Mouse (Mus musculus) midbrain, embryonic 15.5 days (tissue): ENCODE measurements around the gene Nt5c1b. TPM values are rescaled to one million over a fixed set of nuclear protein-coding genes. Genes with fewer than 3 reads are reported as not detected.

Source experiments
- ATAC-seq: fragments of 200-750 bp; cut with Nextera tagmentation; replicated peaks from 2 replicates; pipeline ENCODE4 v1.8.0; 2017; ENCODE audit warnings: moderate TSS enrichment
- H3K27ac ChIP-seq: fragments of 300-500 bp; sonication (generic); 2 replicates; pipeline ENCODE4 v1.5.1; 2015; ENCODE audit warnings: mild to moderate bottlenecking, inconsistent platforms
- H3K27me3 ChIP-seq: fragments of 300-500 bp; sonication (generic); replicated peaks from 2 replicates; pipeline ENCODE4 v1.6.1; 2015; ENCODE audit warnings: inconsistent platforms
- H3K36me3 ChIP-seq: fragments of 300-500 bp; sonication (generic); replicated peaks from 2 replicates; pipeline ENCODE4 v1.6.1; 2015; ENCODE audit warnings: inconsistent platforms
- H3K4me1 ChIP-seq: fragments of 300-500 bp; sonication (generic); 2 replicates; pipeline ENCODE4 v1.6.1; 2015; ENCODE audit warnings: inconsistent platforms
- H3K4me2 ChIP-seq: fragments of 300-500 bp; sonication (generic); 2 replicates; pipeline ENCODE4 v1.6.1; 2015; ENCODE audit warnings: inconsistent platforms, mild to moderate bottlenecking, moderate library complexity
- H3K4me3 ChIP-seq: fragments of 300-500 bp; sonication (generic); 2 replicates; pipeline ENCODE4 v1.5.1; 2015; ENCODE audit warnings: mild to moderate bottlenecking, inconsistent platforms
- H3K9ac ChIP-seq: fragments of 300-500 bp; sonication (generic); 2 replicates; pipeline ENCODE4 v1.6.1; 2015; ENCODE audit warnings: mild to moderate bottlenecking, inconsistent platforms
- H3K9me3 ChIP-seq: fragments of 300-500 bp; sonication (generic); 2 replicates; pipeline ENCODE4 v1.6.1; 2016; ENCODE audit warnings: inconsistent platforms
- WGBS: fragments of 180-500 bp; shearing (Covaris S2); methylation state at CpG from one replicate; pipeline ENCODE4 v1.1.7; 2015; ENCODE audit warnings: mixed read lengths; 5-methylcytosine and 5-hydroxymethylcytosine counted together
- polyA plus RNA-seq: library from polyadenylated mRNA; unstranded; fragments of >200 nt; fragmentation: Nextera tagmentation; extraction: Ambion mirVana; gene quantifications from 2 replicates; pipeline ENCODE4 v1.2.1, GENCODE M21; 2015

Gene Nt5c1b
- polyA plus RNA-seq: 0.13 TPM in 1 of 2 replicates, not detected in the other

GRCm38 (mm10) chr12:10369673-10370072 lies at the start of gene Nt5c1b:
Gene Nt5c1b, plus strand, starts transcription at chr12:10369973.
- H3K36me3 ChIP-seq: no peaks in the 10 kb centered on the region
- no peak within 1 kb of the TSS for H3K4me3 ChIP-seq
- no peak within 1 kb of the TSS for H3K9ac ChIP-seq
- no peaks in the 10 kb centered on the region for H3K9me3 ChIP-seq
- H3K4me1 ChIP-seq: no peaks in the 10 kb centered on the region
- ATAC-seq: no peak
- H3K27me3 ChIP-seq: no peaks in the 10 kb centered on the region
- no peak within 1 kb of the TSS for H3K27ac ChIP-seq
- no peak within 1 kb of the TSS for H3K4me2 ChIP-seq
- WGBS: 83% methylated on average over 3 of the region's 3 CpGs

- WGBS: 90% methylated on average over 10 of the region's 10 CpGs
- Histone ChIP-seq H3K27ac (no peak overlapping the region), H3K27me3 (no peaks in the 10 kb centered on the region), H3K9me3 (no peaks in the 10 kb centered on the region), H3K4me3 (no peak overlapping the region), H3K4me2 (no peak overlapping the region), H3K36me3 (no peaks in the 10 kb centered on the region), H3K9ac (no peak overlapping the region), H3K4me1 (no peaks in the 10 kb centered on the region)
- no peak for ATAC-seq
These were observed 42.1 kb upstream of the Nt5c1b start for GRCm38 (mm10) chr12:10327651-10328050.

GRCm38 (mm10) chr12:10329460-10329859 lies 40.3 kb upstream of the Nt5c1b start:
- Histone ChIP-seq H3K4me2 (no peak overlapping the region), H3K4me3 (no peak overlapping the region), H3K36me3 (no peaks in the 10 kb centered on the region), H3K9ac (no peak overlapping the region), H3K27me3 (no peaks in the 10 kb centered on the region), H3K27ac (no peak overlapping the region), H3K4me1 (no peaks in the 10 kb centered on the region), H3K9me3 (no peaks in the 10 kb centered on the region)
- WGBS: 98% methylated on average over 2 of the region's 2 CpGs
- no peak for ATAC-seq

GRCm38 (mm10) chr12:10340604-10341003 lies 29.2 kb upstream of the Nt5c1b start:
- H3K36me3 ChIP-seq: no peaks in the 10 kb centered on the region
- H3K9ac ChIP-seq: no peak overlapping the region
- H3K4me3 ChIP-seq: no peak overlapping the region
- no peaks in the 10 kb centered on the region for H3K9me3 ChIP-seq
- no peaks in the 10 kb centered on the region for H3K27me3 ChIP-seq
- ATAC-seq: no peak
- H3K27ac ChIP-seq: no peak overlapping the region
- WGBS: 90% methylated on average over 5 of the region's 5 CpGs
- no peak overlapping the region for H3K4me2 ChIP-seq
- H3K4me1 ChIP-seq: no peaks in the 10 kb centered on the region

- 41% methylated on average over 3 of the region's 3 CpGs for WGBS
- ATAC-seq: no peak
- no peak overlapping the region for H3K27ac ChIP-seq
These were observed 19.1 kb upstream of the Nt5c1b start for GRCm38 (mm10) chr12:10350706-10351105.

GRCm38 (mm10) chr12:10357756-10358155 lies 12.0 kb upstream of the Nt5c1b start:
- H3K9ac ChIP-seq: no peak overlapping the region
- H3K4me2 ChIP-seq: no peak overlapping the region
- no peaks in the 10 kb centered on the region for H3K4me1 ChIP-seq
- no peak overlapping the region for H3K27ac ChIP-seq
- no peak for ATAC-seq
- H3K4me3 ChIP-seq: no peak overlapping the region
- 71% methylated on average over 6 of the region's 6 CpGs for WGBS
- H3K27me3 ChIP-seq: no peaks in the 10 kb centered on the region
- no peaks in the 10 kb centered on the region for H3K9me3 ChIP-seq
- no peaks in the 10 kb centered on the region for H3K36me3 ChIP-seq

More at GRCm38 (mm10) chr12:10350706-10351105, 19.1 kb upstream of the Nt5c1b start:
- H3K4me3 ChIP-seq: no peak overlapping the region
- H3K9ac ChIP-seq: no peak overlapping the region
- H3K36me3 ChIP-seq: no peaks in the 10 kb centered on the region
- no peaks in the 10 kb centered on the region for H3K4me1 ChIP-seq
- H3K9me3 ChIP-seq: no peaks in the 10 kb centered on the region
- no peak overlapping the region for H3K4me2 ChIP-seq
- no peaks in the 10 kb centered on the region for H3K27me3 ChIP-seq

GRCm38 (mm10) chr12:10390671-10391441 lies 21.1 kb downstream of the Nt5c1b start, which contains the start of gene Rdh14:
Gene Rdh14, plus strand, starts transcription at chr12:10390772.
- H3K4me2 ChIP-seq: peak within 1 kb of the TSS; percentile 64
- H3K9ac ChIP-seq: peak within 1 kb of the TSS; percentile 97
- peaks cover 12% of the 10 kb centered on the region for H3K4me1 ChIP-seq
- no peaks in the 10 kb centered on the region for H3K27me3 ChIP-seq
- H3K27ac ChIP-seq: peak within 1 kb of the TSS; percentile 93
- peaks cover 5% of the 10 kb centered on the region; the same call in 1 of the 2 replicates for H3K36me3 ChIP-seq
- WGBS: under 1% methylated on average over 53 of the region's 53 CpGs
- peak within 1 kb of the TSS; percentile 94 for H3K4me3 ChIP-seq
- H3K9me3 ChIP-seq: no peaks in the 10 kb centered on the region
- ATAC-seq: peak; percentile 100

GRCm38 (mm10) chr12:10400788-10401187 lies 31.0 kb downstream of the Nt5c1b start:
- 57% methylated on average over 1 of the region's 1 CpGs for WGBS
- H3K9me3 ChIP-seq: no peaks in the 10 kb centered on the region
- ATAC-seq: no peak
- H3K27me3 ChIP-seq: no peaks in the 10 kb centered on the region
- H3K4me1 ChIP-seq: no peaks in the 10 kb centered on the region
- no peak overlapping the region for H3K9ac ChIP-seq
- H3K4me3 ChIP-seq: no peak overlapping the region
- H3K4me2 ChIP-seq: no peak overlapping the region
- H3K27ac ChIP-seq: no peak overlapping the region
- no peaks in the 10 kb centered on the region for H3K36me3 ChIP-seq

GRCm38 (mm10) chr12:10402421-10403115 lies 32.8 kb downstream of the Nt5c1b start:
- no peaks in the 10 kb centered on the region for H3K27me3 ChIP-seq
- no peaks in the 10 kb centered on the region for H3K4me1 ChIP-seq
- WGBS: 86% methylated on average over 9 of the region's 9 CpGs

GRCm38 (mm10) chr12:10410511-10411179 lies 40.9 kb downstream of the Nt5c1b start:
- Histone ChIP-seq H3K36me3 (no peaks in the 10 kb centered on the region), H3K27me3 (no peaks in the 10 kb centered on the region), H3K4me3 (no peak overlapping the region), H3K4me1 (no peaks in the 10 kb centered on the region), H3K4me2 (no peak overlapping the region), H3K9ac (no peak overlapping the region), H3K27ac (no peak overlapping the region), H3K9me3 (no peaks in the 10 kb centered on the region)
- ATAC-seq: no peak
- WGBS: 92% methylated on average over 3 of the region's 3 CpGs

More at GRCm38 (mm10) chr12:10402421-10403115, 32.8 kb downstream of the Nt5c1b start:
- H3K27ac ChIP-seq: no peak overlapping the region
- no peak overlapping the region for H3K4me2 ChIP-seq
- H3K9me3 ChIP-seq: no peaks in the 10 kb centered on the region
- ATAC-seq: no peak
- H3K4me3 ChIP-seq: no peak overlapping the region
- no peaks in the 10 kb centered on the region for H3K36me3 ChIP-seq
- no peak overlapping the region for H3K9ac ChIP-seq

- Histone ChIP-seq H3K9me3 (no peaks in the 10 kb centered on the region), H3K27ac (no peak overlapping the region), H3K27me3 (no peaks in the 10 kb centered on the region), H3K36me3 (no peaks in the 10 kb centered on the region), H3K4me2 (no peak overlapping the region), H3K9ac (no peak overlapping the region), H3K4me1 (no peaks in the 10 kb centered on the region), H3K4me3 (no peak overlapping the region)
- no peak for ATAC-seq
- 93% methylated on average over 1 of the region's 1 CpGs for WGBS
These were observed 41.7 kb downstream of the Nt5c1b start for GRCm38 (mm10) chr12:10411453-10411852.

GRCm38 (mm10) chr12:10422347-10422746 lies 52.6 kb downstream of the Nt5c1b start:
- 89% methylated on average over 3 of the region's 3 CpGs for WGBS
- Histone ChIP-seq H3K9ac (no peak overlapping the region), H3K4me3 (no peak overlapping the region), H3K4me1 (no peaks in the 10 kb centered on the region), H3K27ac (no peak overlapping the region), H3K4me2 (no peak overlapping the region), H3K27me3 (no peaks in the 10 kb centered on the region), H3K36me3 (no peaks in the 10 kb centered on the region), H3K9me3 (no peaks in the 10 kb centered on the region)
- ATAC-seq: no peak
